Mouse (Mus musculus): ENCODE results near the gene Scml4.

The Scml4 gene

GRCm38 (mm10) chr10:42951078-42952045 lies 91.2 kb downstream of the Scml4 start:
- no peak for DNase-seq (ENCODE audit: low spot score)

DNA sequence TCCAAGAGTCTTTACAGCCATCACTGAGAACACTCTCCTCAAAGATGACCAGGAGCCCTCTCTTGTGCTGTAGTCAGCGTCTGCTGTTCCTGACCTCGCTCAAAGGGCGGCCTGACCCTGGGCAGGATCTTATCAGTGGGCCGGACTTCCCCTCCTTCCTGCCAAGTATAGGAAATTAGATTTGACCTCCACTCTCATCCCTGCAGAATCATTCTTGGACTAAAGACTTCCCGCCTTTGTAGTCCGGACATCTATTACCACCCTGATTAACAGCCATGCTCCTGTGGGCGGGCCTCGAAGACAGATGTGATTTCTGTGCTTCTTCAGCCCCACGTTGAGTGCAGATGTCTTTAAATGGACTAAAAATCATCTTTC lies 91.9 kb downstream of the Scml4 start:
- DNase-seq (ENCODE audit: low spot score): no peak

GRCm38 (mm10) chr10:42953601-42954000 lies 93.4 kb downstream of the Scml4 start:
- no peak for DNase-seq (ENCODE audit: low spot score)

- DNase-seq (ENCODE audit: low spot score): no peak
Observed at GRCm38 (mm10) chr10:42955205-42955604, 95.0 kb downstream of the Scml4 start.

- DNase-seq (ENCODE audit: low spot score): peak; percentile 49
Observed at GRCm38 (mm10) chr10:42957881-42958651, 97.9 kb downstream of the Scml4 start.

GRCm38 (mm10) chr10:42958686-42959085 lies 98.5 kb downstream of the Scml4 start:
- no peak for DNase-seq (ENCODE audit: low spot score)

- DNase-seq (ENCODE audit: low spot score): no peak
Observed at GRCm38 (mm10) chr10:42961771-42962170, 101.6 kb downstream of the Scml4 start.

DNA sequence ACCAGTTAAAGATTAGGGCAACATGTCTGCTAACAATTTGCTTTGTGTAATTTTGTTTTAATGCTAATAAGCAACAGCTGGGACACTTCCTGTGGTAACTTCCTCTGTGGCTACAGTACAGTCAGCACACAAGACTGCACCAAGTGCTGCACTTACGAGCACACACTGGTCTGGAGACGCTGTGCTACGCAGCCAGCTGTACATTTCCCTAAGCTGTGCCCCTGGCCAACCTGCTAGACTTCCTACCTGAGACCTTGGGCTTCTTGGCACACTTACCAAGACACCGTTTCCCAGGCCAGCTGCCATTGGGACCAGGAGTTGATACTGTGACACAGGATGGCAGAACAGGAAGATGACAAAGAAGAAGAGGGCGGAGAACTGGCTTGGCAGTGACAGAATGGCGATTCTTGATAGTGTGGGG lies 102.0 kb downstream of the Scml4 start:
- DNase-seq (ENCODE audit: low spot score): peak; percentile 43

GRCm38 (mm10) chr10:42962655-42963054 lies 102.5 kb downstream of the Scml4 start:
- DNase-seq (ENCODE audit: low spot score): peak; percentile 67

- DNase-seq (ENCODE audit: low spot score): no peak
Observed at GRCm38 (mm10) chr10:42963061-42963460, 102.9 kb downstream of the Scml4 start.

DNA sequence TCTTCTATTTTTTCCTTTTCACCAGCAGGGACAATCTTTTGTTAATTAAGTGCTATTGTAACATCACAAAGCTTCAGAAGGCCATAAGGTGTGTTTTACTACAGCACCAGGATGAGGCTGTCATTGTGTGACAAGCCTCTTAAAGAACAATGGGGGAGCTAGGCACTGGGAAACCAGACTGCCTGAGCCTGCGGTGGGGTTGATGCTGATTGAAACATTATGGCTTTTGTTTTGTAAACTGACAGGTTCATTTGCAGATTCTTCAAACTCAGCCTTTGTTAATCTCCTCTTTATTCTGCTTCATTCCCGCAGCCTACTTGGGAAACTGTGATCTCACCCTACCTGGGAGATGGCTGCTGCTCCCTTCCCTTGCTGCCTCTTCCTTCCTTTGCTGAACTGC lies 108.2 kb downstream of the Scml4 start:
- DNase-seq (ENCODE audit: low spot score): no peak

GRCm38 (mm10) chr10:42972504-42973172 lies 112.5 kb downstream of the Scml4 start:
- DNase-seq (ENCODE audit: low spot score): peak; percentile 42

GRCm38 (mm10) chr10:42973537-42973936 lies 113.4 kb downstream of the Scml4 start:
- no peak for DNase-seq (ENCODE audit: low spot score)

DNA sequence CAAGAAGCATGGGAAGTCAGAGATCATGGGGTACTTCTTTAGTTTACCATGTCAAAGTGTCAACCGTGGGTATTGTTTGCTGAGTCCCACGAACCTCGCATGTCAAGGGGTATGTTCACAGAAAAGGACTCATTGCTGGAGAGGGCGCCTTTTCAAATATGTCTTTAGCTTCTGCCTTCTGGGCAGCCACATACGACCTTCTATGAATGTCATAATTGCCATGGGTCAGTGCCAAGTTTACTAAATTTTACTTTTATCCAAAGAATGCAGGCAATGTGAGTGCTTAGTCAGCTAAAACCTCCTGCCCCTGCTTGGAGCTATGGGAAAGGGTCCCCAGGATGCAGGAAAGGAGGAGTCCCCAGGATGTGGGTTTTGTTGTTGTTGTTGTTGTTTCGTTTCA lies 116.4 kb downstream of the Scml4 start:
- no peak for DNase-seq (ENCODE audit: low spot score)

DNA sequence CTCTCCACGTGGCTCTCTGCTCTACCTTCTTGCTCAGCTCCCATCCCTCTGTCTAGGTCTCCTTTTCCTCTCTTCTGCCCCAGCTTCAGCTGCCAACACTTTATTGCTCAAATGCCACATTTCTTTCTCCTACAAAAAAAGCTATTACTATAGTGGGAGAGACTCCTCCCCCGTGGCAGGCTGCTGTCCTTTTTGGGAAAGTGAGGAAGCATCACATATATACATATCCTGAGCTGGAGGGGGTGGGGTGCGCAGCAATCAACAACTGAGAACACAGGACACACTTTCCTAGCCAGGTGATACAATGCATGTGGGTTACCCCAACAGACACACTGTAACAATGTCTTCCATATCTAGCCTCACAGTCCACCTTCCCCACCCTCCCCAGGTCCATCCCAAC lies 118.2 kb downstream of the Scml4 start:
- no peak for DNase-seq (ENCODE audit: low spot score)

DNA sequence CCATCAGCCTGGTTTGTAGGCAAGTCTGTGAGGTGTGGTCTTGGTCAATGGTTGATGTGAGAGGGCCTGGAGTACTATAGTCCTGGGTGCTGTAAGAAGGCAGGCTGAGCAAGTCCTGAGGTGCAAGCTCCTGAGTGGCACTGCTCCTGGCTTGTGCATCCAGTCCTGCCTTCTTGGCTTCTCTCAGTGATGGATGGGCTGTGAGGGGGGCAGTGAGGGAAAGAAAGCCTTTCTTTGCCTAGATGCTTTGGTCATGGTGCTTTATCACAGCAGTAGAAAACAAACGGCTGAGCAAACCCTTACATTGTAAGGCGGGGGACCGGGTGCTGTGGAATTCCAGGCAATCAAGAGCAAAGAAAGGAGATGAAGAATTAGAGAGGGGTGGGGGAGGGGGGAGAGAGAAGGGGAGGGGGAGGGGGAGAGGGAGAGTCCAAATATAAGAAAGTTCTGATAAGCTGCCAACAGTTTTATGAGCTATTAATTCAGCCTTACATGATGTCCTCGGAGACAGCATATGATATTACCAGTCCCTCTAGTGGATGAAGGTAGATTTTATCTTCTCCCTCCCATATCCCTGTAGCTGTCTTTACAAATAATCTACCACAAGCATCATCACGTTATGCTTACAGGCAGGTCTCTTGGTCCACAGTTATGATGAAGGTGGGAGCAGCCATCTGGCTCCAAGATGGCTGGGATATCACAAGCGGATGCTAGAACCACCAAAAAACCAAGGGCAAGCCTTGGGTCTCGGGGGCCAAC lies 121.0 kb downstream of the Scml4 start:
- DNase-seq (ENCODE audit: low spot score): no peak

GRCm38 (mm10) chr10:42984886-42985285 lies 124.7 kb downstream of the Scml4 start:
- DNase-seq (ENCODE audit: low spot score): no peak

DNA sequence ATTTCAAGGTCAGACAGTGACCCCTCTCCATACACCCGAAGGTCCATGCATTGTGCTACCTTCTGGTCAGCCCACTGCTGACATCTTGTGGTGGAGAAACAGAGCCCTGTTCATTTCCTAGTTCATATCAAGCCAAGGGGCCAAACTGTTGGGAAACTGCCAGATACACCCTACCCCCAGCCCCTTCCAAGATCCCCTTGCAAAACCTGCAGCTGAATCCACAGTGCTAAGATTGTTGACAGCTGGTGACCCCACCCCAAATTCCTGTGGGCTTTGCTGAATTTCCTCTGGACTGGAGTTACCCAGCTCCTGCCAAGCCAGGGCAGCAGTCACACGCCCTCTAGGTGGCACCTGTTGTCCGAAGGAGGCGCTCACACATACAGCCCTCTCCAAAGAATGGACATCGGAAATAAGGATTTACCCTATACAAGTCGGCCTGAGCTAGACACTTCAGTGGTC lies 127.5 kb downstream of the Scml4 start:
- DNase-seq (ENCODE audit: low spot score): peak; percentile 10

- no peak for DNase-seq (ENCODE audit: low spot score)
Observed at GRCm38 (mm10) chr10:42988627-42989026, 128.5 kb downstream of the Scml4 start.

GRCm38 (mm10) chr10:42989910-42990309 lies 129.7 kb downstream of the Scml4 start:
- DNase-seq (ENCODE audit: low spot score): peak; percentile 59

GRCm38 (mm10) chr10:42991018-42991417 lies 130.8 kb downstream of the Scml4 start:
- no peak for DNase-seq (ENCODE audit: low spot score)
